Mouse (Mus musculus): ENCODE data around the gene Xrcc6.

DNA sequence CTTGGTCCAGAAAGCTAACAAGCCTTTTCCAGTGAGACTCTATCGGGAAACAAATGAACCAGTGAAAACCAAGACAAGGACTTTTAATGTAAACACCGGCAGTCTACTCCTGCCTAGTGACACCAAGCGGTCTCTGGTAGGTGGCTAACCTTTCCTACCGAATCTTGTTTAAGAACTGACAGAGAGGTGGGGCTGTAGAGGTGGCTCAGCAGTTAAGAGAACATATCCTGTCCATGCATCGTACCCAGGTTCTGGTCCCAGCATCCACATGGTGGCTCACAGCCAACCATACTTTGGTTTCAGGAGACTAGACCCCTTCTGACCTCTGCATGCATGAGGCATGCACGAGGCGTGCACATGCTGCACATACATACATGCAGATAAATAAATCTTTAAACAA is 39.6 kb downstream of the Xrcc6 start:
- no peak for TF ChIP-seq CTCF (IDR thresholded peaks at IDR 0.05; ENCODE audit: extremely low read depth, insufficient read length, insufficient replicate concordance, low read depth, low read length)
- no peak for TF ChIP-seq POLR2A (IDR thresholded peaks at IDR 0.05; ENCODE audit: low read depth, low read length)

All from small intestine, adult 2 months (tissue).